Mouse (Mus musculus): Measurements from ENCODE around the gene Pde4b.

DNA sequence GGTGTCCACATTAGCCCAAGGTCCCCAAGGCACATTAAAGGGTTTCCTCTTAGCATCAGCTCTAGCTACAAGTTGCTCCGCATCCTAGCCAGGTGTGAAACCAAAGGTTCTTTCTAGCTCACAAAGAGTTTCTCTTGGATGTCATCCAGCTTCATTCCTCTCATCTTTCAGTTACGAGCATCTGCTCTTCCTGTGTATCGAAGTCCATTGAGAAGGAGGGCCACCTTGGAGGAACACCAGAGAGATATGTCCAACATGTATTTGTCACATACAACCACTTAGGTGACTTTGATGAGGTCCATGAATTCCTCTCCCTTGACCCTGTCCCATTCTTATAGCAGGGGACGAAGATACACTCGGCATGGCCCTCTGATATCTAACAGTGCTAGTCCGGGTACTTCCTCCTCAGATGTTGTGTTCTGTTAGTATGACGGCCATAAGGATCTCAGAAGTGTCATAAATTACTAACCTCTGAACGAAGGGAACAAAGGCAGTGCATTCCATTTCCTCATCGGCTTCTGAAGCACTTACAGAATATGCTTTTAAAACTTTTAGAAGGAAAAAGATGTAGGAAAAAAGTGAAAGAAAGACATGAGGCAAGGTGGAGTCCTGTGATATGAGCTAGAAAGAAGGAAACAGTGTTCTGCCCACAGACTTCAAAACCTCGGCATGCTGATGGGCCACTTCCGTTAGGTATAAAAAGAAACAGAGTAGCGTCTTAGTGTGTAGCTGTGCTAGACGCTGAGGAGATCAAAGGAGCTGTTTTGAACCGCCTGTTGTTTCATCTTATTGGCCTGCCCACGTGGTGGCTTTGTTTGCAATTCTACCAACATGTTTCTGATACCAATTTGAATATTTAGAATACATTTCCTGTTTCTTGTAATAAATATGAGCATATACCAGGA lies 419.3 kb downstream of the Pde4b start:
- TF ChIP-seq POLR2A (IDR thresholded peaks at IDR 0.05; ENCODE audit: control insufficient read depth, extremely low read depth, insufficient read depth, low read length, poor library complexity), result no peak
- TF ChIP-seq CTCF (IDR thresholded peaks at IDR 0.05; ENCODE audit: borderline replicate concordance, control insufficient read depth, extremely low read depth, insufficient read depth, low read length, poor library complexity), result no peak

Data from thymus, adult 2 months (tissue).